Mouse (Mus musculus) MEL (cell line): ENCODE data around the gene Klrb1c. TPM values are rescaled to one million over a fixed set of nuclear protein-coding genes. Genes with fewer than 3 reads are reported as not detected.

Experiments used
- DNase-seq: peaks from one replicate; pipeline ENCODE4 v3.0.0; 2011; ENCODE audit warnings: low read depth, low spot score
- H3K27ac ChIP-seq: 2 replicates; pipeline ENCODE4 v1.5.1; 2012; ENCODE audit warnings: low read depth, mild to moderate bottlenecking, control low read depth, low read length, moderate library complexity; ENCODE audit not compliant: control insufficient read depth
- H3K27me3 ChIP-seq, 2 experiments: fragments of 150-350 bp in 1 of 2; sonication (generic) in 1 of 2; 2 replicates each; pipeline ENCODE4 v1.6.1; 2012; ENCODE audit warnings: low read length in 2 of 2, mild to moderate bottlenecking in 2 of 2, improper control_type of control experiment in 1 of 2, moderate library complexity in 1 of 2; ENCODE audit not compliant: insufficient read depth in 2 of 2, control insufficient read depth in 1 of 2
- H3K36me3 ChIP-seq, 2 experiments: 2 replicates each; pipeline ENCODE4 v1.6.1; 2012 to 2014; ENCODE audit warnings: low read length in 2 of 2, improper control_type of control experiment in 1 of 2, inconsistent platforms in 1 of 2, mild to moderate bottlenecking in 1 of 2; ENCODE audit not compliant: insufficient read depth in 2 of 2, control insufficient read depth in 1 of 2
- H3K4me1 ChIP-seq, 2 experiments: fragments of 150-350 bp in 1 of 2; sonication (generic) in 1 of 2; 2 replicates each; pipeline ENCODE4 v1.6.1; 2012; ENCODE audit warnings: low read length in 2 of 2, improper control_type of control experiment in 1 of 2, mild to moderate bottlenecking in 1 of 2; ENCODE audit not compliant: insufficient read depth in 2 of 2, control insufficient read depth in 1 of 2
- H3K4me3 ChIP-seq, 2 experiments: fragments of 150-350 bp in 1 of 2; sonication (generic) in 1 of 2; 2 replicates each; pipeline ENCODE4 v1.5.1; 2012; ENCODE audit warnings: low read depth in 2 of 2, low read length in 2 of 2, mild to moderate bottlenecking in 2 of 2, moderate library complexity in 2 of 2, control low read depth in 1 of 2, improper control_type of control experiment in 1 of 2; ENCODE audit not compliant: control insufficient read depth in 1 of 2, insufficient read depth in 1 of 2
- H3K79me2 ChIP-seq: 2 replicates; pipeline ENCODE4 v1.6.1; 2012; ENCODE audit warnings: mild to moderate bottlenecking, low read length, moderate library complexity; ENCODE audit not compliant: control insufficient read depth, poor library complexity, insufficient read depth
- H3K9ac ChIP-seq: 2 replicates; pipeline ENCODE4 v1.6.1; 2012; ENCODE audit warnings: low read depth, mild to moderate bottlenecking, control low read depth, low read length, moderate library complexity; ENCODE audit not compliant: control insufficient read depth, poor library complexity, severe bottlenecking
- H3K9me3 ChIP-seq: fragments of 150-350 bp; sonication (generic); replicated peaks from 2 replicates; pipeline ENCODE4 v1.6.1; 2012; ENCODE audit warnings: mild to moderate bottlenecking, low read length, improper control_type of control experiment, moderate library complexity; ENCODE audit not compliant: insufficient read depth
- BHLHE40 ChIP-seq: IDR thresholded peaks from 2 replicates; pipeline ENCODE4 v1.6.1; 2012; ENCODE audit warnings: low read depth, mild to moderate bottlenecking, inconsistent platforms, low read length, improper control_type of control experiment, borderline replicate concordance
- CHD1 ChIP-seq: IDR thresholded peaks from 2 replicates; pipeline ENCODE4 v1.6.1; 2012; ENCODE audit warnings: low read depth, mild to moderate bottlenecking, inconsistent platforms, low read length, improper control_type of control experiment
- CTCF ChIP-seq, 3 experiments: IDR thresholded peaks in 2 of 3; conservative IDR thresholded peaks in 1 of 3; 2 replicates each; pipeline ENCODE4 v1.5.1; 2011 to 2012; ENCODE audit warnings: low read length in 3 of 3, low read depth in 2 of 3, mild to moderate bottlenecking in 2 of 3, improper control_type of control experiment in 1 of 3, inconsistent platforms in 1 of 3, mixed read lengths in 1 of 3, moderate library complexity in 1 of 3; ENCODE audit not compliant: control insufficient read depth in 1 of 3, insufficient read depth in 1 of 3, poor library complexity in 1 of 3, severe bottlenecking in 1 of 3
- ELF1 ChIP-seq: IDR thresholded peaks from 2 replicates; pipeline ENCODE4 v1.6.1; 2014; ENCODE audit warnings: low read depth, mild to moderate bottlenecking, inconsistent platforms, low read length, improper control_type of control experiment, moderate library complexity
- GATA1 ChIP-seq: IDR thresholded peaks from 2 replicates; pipeline ENCODE4 v1.6.1; 2011; ENCODE audit warnings: low read depth, low read length, improper control_type of control experiment
- HCFC1 ChIP-seq: IDR thresholded peaks from 2 replicates; pipeline ENCODE4 v1.6.1; 2012; ENCODE audit warnings: low read depth, mild to moderate bottlenecking, inconsistent platforms, low read length, improper control_type of control experiment, moderate library complexity
- JUND ChIP-seq: IDR thresholded peaks from 2 replicates; pipeline ENCODE4 v1.6.1; 2011; ENCODE audit warnings: low read depth, mild to moderate bottlenecking, improper control_type of control experiment, low read length
- MAX ChIP-seq: IDR thresholded peaks from 2 replicates; pipeline ENCODE4 v1.6.1; 2011; ENCODE audit warnings: low read length, improper control_type of control experiment
- MEF2A ChIP-seq: IDR thresholded peaks from 2 replicates; pipeline ENCODE4 v1.6.1; 2014; ENCODE audit warnings: low read depth, mild to moderate bottlenecking, inconsistent platforms, low read length, improper control_type of control experiment; ENCODE audit not compliant: poor library complexity, insufficient replicate concordance, severe bottlenecking; ENCODE audit errors: extremely low read depth
- NELFE ChIP-seq: IDR thresholded peaks from 2 replicates; pipeline ENCODE4 v1.6.1; 2011; ENCODE audit warnings: low read depth, low read length, improper control_type of control experiment
- POLR2AphosphoS5 ChIP-seq: IDR thresholded peaks from 2 replicates; pipeline ENCODE4 v1.6.1; 2012; ENCODE audit warnings: low read depth, borderline replicate concordance, mild to moderate bottlenecking, inconsistent platforms, low read length, moderate library complexity, mixed read lengths
- SIN3A ChIP-seq: IDR thresholded peaks from 2 replicates; pipeline ENCODE4 v1.6.1; 2012; ENCODE audit warnings: low read length, improper control_type of control experiment, inconsistent platforms
- TBP ChIP-seq: IDR thresholded peaks from 2 replicates; pipeline ENCODE4 v1.8.0; 2011; ENCODE audit warnings: low read depth, low read length, improper control_type of control experiment
- TCF12 ChIP-seq: IDR thresholded peaks from 2 replicates; pipeline ENCODE4 v1.6.1; 2014; ENCODE audit warnings: low read depth, mild to moderate bottlenecking, inconsistent platforms, low read length, improper control_type of control experiment, moderate library complexity
- UBTF ChIP-seq: IDR thresholded peaks from 2 replicates; pipeline ENCODE4 v1.6.1; 2012; ENCODE audit warnings: low read depth, mild to moderate bottlenecking, inconsistent platforms, low read length, improper control_type of control experiment, moderate library complexity, borderline replicate concordance; ENCODE audit not compliant: insufficient read depth
- ZMIZ1 ChIP-seq: IDR thresholded peaks from 2 replicates; pipeline ENCODE4 v1.6.1; 2012; ENCODE audit warnings: low read depth, mild to moderate bottlenecking, inconsistent platforms, low read length, improper control_type of control experiment, moderate library complexity
- polyA plus RNA-seq, 2 experiments: library from polyadenylated mRNA; stranded (reverse) in 1 of 2; unstranded in 1 of 2; fragments of >175 nt in 1 of 2; fragments of >200 nt in 1 of 2; gene quantifications; 2 replicates each; pipeline versions ENCODE4 v1.2.1 to v1.2.4; 2012; ENCODE audit warnings: low replicate concordance in 2 of 2, low read depth in 1 of 2; ENCODE audit not compliant: insufficient read length in 2 of 2, insufficient read depth in 1 of 2, missing spikeins in 1 of 2
- total RNA-seq: library from RNA; depleted of rRNA; stranded (reverse); fragments of 300-350 nt; gene quantifications from 2 replicates; pipeline ENCODE4 v1.2.3, GENCODE M21; 2012

Gene Klrb1c
- total and polyA plus RNA-seq, 3 experiments, result not detected

- TF ChIP-seq BHLHE40 (no peak), UBTF (0 out of 2 replicates have a peak, but pooled peaks have one; percentile 30), ELF1 (no peak), NELFE (no peak), JUND (no peak), CHD1 (0 out of 2 replicates have a peak, but pooled peaks have one; percentile 51), GATA1 (no peak), TBP (0 out of 2 replicates have a peak, but pooled peaks have one; percentile 20)
Measured at GRCm38 (mm10) chr6:128837454-128838341, 48.7 kb upstream of the Klrb1c start (continued).

- H3K27ac ChIP-seq, result no peak overlapping the region
- H3K9me3 ChIP-seq, result no peaks in the 10 kb centered on the region
- peaks cover 0 to 9% of the 10 kb centered on the region in 2 experiments; a peak in 2 of 4 replicates for H3K36me3 ChIP-seq
- H3K4me1 ChIP-seq, result peaks cover 0 to 11% of the 10 kb centered on the region in 2 experiments; a peak in 2 of 4 replicates
- peaks cover 0 to 2% of the 10 kb centered on the region in 2 experiments; a peak in 1 of 4 replicates for H3K27me3 ChIP-seq
- peak overlapping the region; percentile 72 to 86 for H3K4me3 ChIP-seq
- no peaks in the 10 kb centered on the region; the same call in 1 of the 2 replicates for H3K79me2 ChIP-seq
- peak overlapping the region; percentile 69 for H3K9ac ChIP-seq
- DNase-seq, result peak; percentile 73
- TF ChIP-seq TBP, result peak; percentile 32; the same call in 1 of the 2 replicates
- no peak for TF ChIP-seq POLR2AphosphoS5
- TF ChIP-seq TCF12, result no peak
- no peak for TF ChIP-seq CTCF (IDR thresholded peaks at IDR 0.05 in 2 of 3, conservative IDR thresholded peaks at IDR 0.05 in 1 of 3; ENCODE audit: control insufficient read depth in 1 of 3, insufficient read depth in 1 of 3, low read depth in 2 of 3, low read length in 3 of 3, poor library complexity in 1 of 3, severe bottlenecking in 1 of 3)
- TF ChIP-seq ZMIZ1, result no peak
- TF ChIP-seq MEF2A, result no peak
- no peak for TF ChIP-seq HCFC1
- TF ChIP-seq MAX, result no peak
- TF ChIP-seq SIN3A, result peak; percentile 46
Measured at GRCm38 (mm10) chr6:128836955-128837334, 47.9 kb upstream of the Klrb1c start.
